Mouse (Mus musculus) left cerebral cortex, postnatal 25 days (tissue): Measurements from ENCODE around the gene Spns3. TPM values are rescaled to one million over a fixed set of nuclear protein-coding genes. Genes with fewer than 3 reads are reported as not detected.

Source experiments
- DNase-seq, 2 experiments: peaks; one replicate each; pipeline ENCODE4 v3.0.0; 2022; ENCODE audit warnings: low spot score in 2 of 2, mixed read lengths in 1 of 2
- intact Hi-C: fragments of 180-260 bp; cut with DNase I; formaldehyde crosslinking; loops from one replicate; pipeline ENCODE4 v1.15.1; 2025
- total RNA-seq, 2 experiments: library from RNA; stranded (reverse); gene quantifications; 2 replicates each; pipeline ENCODE4 v1.2.3; 2021

Spns3 gene
- total RNA-seq, 2 experiments from 2014 or later: 0.25 to 0.34 TPM

- intact Hi-C loops: no loop called here
- DNase-seq: no peak
Measured at GRCm38 (mm10) chr11:72468525-72468924, 81.8 kb downstream of the Spns3 start.

GRCm38 (mm10) chr11:72466694-72467507 is 83.4 kb downstream of the Spns3 start:
- DNase-seq: peak in 1 of 2 experiments; percentile 24
- intact Hi-C loops: no loop called here

DNA sequence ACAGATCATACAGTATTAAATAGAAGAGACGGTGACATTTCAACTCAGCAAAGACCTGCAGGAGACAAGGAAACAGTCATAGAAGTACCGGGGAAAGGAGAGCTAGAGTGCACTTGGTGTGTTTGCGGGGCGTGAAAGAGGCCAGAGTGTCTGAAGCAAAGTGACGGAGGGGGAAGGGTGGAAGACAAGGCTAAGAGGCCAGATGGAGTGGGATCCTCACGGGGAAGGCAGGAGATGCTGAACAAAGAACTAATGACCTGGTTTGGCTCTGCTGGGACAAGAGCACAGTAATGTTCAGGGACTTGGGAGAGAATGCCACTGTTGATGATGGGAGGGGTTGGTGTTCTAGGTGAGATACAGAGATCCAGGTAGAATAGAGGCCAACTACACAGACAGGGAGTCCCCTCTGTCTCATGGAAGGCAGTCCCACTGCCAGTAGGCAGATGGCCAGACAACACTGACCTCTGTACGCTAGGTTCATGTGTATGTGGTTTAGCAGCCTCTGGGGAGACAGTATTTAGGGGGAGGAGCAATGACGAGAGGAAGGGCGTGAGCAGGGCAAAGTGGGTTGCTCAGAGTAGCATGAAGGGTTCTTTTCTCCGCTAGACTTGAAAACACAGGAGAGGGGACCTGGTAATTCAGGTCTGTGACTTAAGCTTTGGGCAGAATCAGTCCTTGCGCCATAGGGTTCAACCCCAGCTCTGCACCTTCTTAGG is 84.2 kb downstream of the Spns3 start:
- intact Hi-C loops: no loop called here
- DNase-seq: no peak

GRCm38 (mm10) chr11:72464821-72465220 is 85.5 kb downstream of the Spns3 start:
- no peak for DNase-seq
- intact Hi-C loops: no loop called here

DNA sequence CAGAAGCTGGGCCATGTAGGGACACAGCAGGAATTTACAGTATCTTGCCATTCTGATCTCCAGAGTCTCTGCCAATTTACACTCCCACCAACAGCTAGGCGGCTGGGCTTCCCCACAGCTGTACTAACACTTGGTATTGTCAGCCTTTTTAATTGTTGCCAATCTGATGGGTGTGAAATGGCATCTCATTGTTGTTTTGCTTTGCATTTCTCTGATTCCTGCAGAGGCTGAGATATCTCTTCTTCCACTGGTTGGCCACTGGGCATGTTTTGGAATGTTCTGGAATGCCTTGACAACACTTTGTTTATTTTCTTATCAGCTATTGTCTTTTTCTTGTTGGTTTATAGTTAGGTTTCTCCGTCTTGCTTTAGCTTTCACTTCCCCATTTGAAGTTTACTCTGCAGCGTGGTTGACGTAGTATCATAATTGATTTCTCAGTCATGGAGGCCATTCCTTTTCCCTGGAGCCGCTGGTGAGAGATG is 88.8 kb downstream of the Spns3 start:
- DNase-seq: no peak
- intact Hi-C loops: no loop called here

DNA sequence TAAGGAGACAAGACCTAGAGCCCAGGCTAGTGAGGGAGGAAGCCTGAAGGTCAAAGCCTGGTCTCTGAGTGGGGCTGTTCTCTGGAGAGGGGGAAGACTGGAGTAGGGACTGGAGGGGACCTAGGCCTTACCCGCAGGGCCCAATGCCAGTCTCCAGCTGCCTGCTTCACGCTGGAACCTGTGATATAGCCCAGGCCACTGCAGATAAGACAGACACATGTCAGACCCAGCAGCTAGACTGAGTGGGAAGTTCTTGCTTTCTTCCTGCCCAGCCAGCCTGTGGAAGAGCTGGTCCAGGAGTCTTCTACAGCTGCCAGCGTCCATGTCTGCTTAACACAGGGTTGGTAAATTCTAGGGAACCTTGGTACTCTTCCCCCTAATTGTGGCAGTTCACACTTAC is 91.8 kb downstream of the Spns3 start:
- no peak for DNase-seq
- intact Hi-C loops: no loop called here

- intact Hi-C loops: no loop called here
- no peak for DNase-seq
Measured at GRCm38 (mm10) chr11:72457995-72458496, 92.3 kb downstream of the Spns3 start.

DNA sequence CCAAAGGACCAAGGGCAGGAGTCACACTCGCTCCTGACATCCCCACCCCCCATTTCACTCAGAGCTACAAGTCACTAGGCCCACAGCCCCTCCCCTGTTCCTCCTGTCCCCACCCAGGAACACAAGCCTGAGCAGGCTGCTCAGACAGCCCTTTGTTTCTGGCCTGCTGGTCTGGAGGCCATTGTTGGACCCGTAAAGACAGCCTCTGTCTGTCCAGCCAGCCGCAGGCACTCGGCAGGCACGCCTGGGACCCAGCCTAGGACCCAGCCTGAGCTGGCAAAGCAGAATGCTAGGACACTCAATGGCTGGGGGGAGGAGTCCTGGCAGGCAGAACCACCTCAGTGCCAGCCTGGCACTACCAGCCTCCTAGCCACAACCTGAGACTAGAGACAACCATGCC is 94.6 kb downstream of the Spns3 start:
- intact Hi-C loops: no loop called here
- DNase-seq: peak; percentile 41 to 63

DNA sequence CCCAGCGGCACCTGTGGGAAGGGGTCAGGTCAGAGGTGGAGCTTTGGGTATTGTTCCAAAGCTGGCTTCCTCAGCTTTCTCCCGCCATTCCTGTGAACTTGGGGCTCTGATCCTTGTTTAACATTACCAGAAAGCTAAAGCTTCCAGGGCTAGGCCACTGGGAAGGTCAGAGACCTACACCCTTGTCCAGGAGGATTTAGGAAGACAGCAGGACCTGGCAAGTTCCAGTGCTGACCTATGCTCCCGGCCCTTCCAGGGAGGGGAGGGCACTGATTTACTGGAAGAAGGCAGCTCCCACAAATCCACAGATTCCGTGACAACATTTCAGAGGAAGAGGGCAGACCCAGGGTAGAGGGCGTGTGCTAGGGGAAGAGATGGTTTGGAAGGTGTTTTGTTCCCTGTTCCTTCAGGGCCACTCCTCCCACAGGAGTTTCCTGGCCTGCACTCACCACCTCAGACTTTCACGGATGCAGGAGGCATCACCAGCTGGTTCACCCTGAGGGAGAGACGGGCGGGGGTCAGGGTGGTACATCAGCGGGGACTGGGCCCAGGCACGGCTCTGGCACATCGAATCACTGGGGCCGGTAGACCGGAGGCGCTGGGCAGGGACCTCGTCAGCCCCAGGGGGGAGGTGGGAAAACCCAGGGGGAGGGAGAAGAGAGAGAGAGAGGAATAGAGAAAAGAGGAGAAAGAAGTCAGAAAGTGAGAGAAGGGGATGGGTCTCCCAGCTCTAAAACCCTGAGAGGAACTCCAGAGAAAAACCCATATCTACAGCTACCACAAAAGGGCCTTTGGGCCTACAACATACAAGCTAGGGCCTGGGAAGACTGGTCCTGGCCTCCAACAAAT is 97.0 kb downstream of the Spns3 start:
- intact Hi-C loops: no loop called here
- no peak for DNase-seq

DNA sequence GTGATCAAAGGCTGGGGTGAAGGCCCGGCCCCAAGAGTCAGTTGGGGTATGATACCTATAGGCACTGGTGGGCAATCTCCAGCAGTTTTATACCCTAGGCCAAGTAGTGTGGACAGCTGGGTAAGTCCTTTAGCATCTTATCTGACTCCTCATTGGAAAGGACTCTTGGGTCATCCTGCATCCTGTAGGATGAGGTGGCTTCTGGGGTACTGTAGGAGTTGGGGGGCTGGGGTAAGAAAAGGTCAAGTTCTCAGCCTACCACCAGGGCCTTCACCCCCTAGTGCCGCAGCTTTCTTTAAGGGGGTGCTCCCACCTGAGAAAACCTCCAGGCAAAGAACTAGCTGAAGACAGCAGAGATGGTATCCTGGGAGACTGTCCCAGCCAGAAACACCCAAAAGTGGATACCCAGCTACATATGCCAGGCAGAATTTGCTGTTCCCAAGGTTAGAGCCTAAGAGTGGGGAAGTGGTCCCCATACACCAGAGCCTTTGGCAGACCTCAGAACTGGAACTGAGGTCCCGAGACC is 98.1 kb downstream of the Spns3 start:
- DNase-seq: no peak
- intact Hi-C loops: no loop called here

- DNase-seq: no peak
- intact Hi-C loops: no loop called here
Measured at GRCm38 (mm10) chr11:72447475-72447874, 102.8 kb downstream of the Spns3 start.

DNA sequence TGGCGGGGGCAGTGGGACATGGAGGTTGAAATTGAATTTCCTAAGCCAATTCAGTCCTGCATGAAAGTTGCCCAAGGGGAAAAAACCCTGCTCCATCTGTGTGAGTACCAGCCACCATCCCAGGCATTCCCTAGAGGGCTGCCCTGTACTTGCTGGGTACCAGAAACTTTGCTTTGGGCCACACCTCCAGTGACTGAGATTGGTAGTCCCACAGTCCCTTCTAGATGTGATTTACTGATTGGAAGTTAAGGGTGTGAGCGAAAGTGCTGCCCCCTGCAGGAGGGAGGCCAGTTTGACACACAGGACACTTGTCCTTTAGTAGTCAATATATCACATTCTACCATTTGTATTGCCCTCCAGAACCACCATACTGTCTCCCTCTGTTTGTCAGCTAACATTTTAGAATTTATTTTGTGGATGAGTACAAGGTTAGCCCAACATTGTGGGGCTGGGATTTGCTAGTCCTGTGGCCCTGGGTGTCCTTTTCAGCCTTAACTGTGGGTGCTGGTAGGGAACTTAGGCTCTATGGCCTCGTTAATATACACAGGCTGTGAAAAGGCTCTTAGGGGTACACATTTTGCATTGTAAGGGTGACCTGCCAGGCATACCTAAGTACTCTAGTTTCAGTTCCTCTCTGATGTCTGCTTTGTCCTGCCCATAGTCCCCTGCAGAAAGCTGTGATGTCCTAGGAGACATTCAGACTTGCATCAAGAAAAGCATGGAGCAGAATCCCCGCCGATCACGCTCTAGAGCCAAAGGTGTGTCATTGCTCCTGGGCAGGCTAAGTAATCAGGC is 103.8 kb downstream of the Spns3 start:
- intact Hi-C loops: no loop called here
- DNase-seq: peak in 1 of 2 experiments; percentile 49

Other genes starting within 250 kb of the Spns3 start
- 1 to 10 TPM; 3.9 TPM for gene Xaf1, start 248.9 kb downstream of the Spns3 start, total RNA-seq
- not detected for gene Fbxo39, start 236.1 kb downstream of the Spns3 start, total RNA-seq
- gene Tekt1, start 188.1 kb downstream of the Spns3 start, total RNA-seq: 1 to 10 TPM; 2.1 to 2.6 TPM
- 1 to 10 TPM in 1 of 2 experiments, under 1 TPM in 1; 0.96 to 1.4 TPM for gene Smtnl2, start 138.8 kb downstream of the Spns3 start, total RNA-seq
- gene Ggt6, start 115.0 kb downstream of the Spns3 start, total RNA-seq: not detected
- 10 to 100 TPM; 49.4 to 54.6 TPM for gene Mybbp1a, start 109.2 kb downstream of the Spns3 start, total RNA-seq
- gene Spns2, start 60.6 kb downstream of the Spns3 start, total RNA-seq: 10 to 100 TPM; 58.0 to 58.3 TPM
- 10 to 100 TPM; 54.5 to 55.3 TPM for gene Ube2g1, start 56.8 kb upstream of the Spns3 start, total RNA-seq
- gene Ankfy1, start 139.5 kb upstream of the Spns3 start, total RNA-seq: 10 to 100 TPM; 32.5 to 34.0 TPM
- 10 to 100 TPM; 14.8 to 17.2 TPM for gene Cyb5d2, start 245.6 kb upstream of the Spns3 start, total RNA-seq
- 10 to 100 TPM; 40.2 to 45.8 TPM for gene Zzef1, start 245.7 kb upstream of the Spns3 start, total RNA-seq